Mouse (Mus musculus) layer of hippocampus, adult 9-10 months (tissue): ENCODE data around the gene Spem2.

Source experiments
- DNase-seq: peaks from one replicate; pipeline ENCODE4 v3.0.0; 2022; ENCODE audit warnings: low spot score

Gene Spem2

GRCm38 (mm10) chr11:69799394-69800137, 18.7 kb downstream of the Spem2 start:
- no peak for DNase-seq

- DNase-seq: no peak
These were observed 20.3 kb downstream of the Spem2 start for GRCm38 (mm10) chr11:69797924-69798323.

GRCm38 (mm10) chr11:69795983-69796435, 22.3 kb downstream of the Spem2 start:
- DNase-seq: no peak

- peak; percentile 81 for DNase-seq
These were observed 22.9 kb downstream of the Spem2 start, which contains the start of gene Chrnb1 for GRCm38 (mm10) chr11:69795168-69795982. Chrnb1 (minus strand) TSS chr11:69795943.

- DNase-seq: no peak
These were observed 24.8 kb downstream of the Spem2 start for GRCm38 (mm10) chr11:69793429-69793828.

- no peak for DNase-seq
These were observed 26.8 kb downstream of the Spem2 start for GRCm38 (mm10) chr11:69791420-69791819.

GRCm38 (mm10) chr11:69789431-69789830, 28.8 kb downstream of the Spem2 start:
- no peak for DNase-seq

GRCm38 (mm10) chr11:69787306-69787705, 31.0 kb downstream of the Spem2 start:
- DNase-seq: no peak

GRCm38 (mm10) chr11:69784793-69785272, 33.4 kb downstream of the Spem2 start:
- DNase-seq: no peak

GRCm38 (mm10) chr11:69781828-69782227, 36.4 kb downstream of the Spem2 start:
- DNase-seq: no peak

GRCm38 (mm10) chr11:69778985-69779384, 39.3 kb downstream of the Spem2 start:
- DNase-seq: no peak

- no peak for DNase-seq
These were observed 39.8 kb downstream of the Spem2 start for GRCm38 (mm10) chr11:69778258-69778982.

- DNase-seq: no peak
These were observed 40.6 kb downstream of the Spem2 start for GRCm38 (mm10) chr11:69777504-69778257.

- no peak for DNase-seq
These were observed 41.8 kb downstream of the Spem2 start for GRCm38 (mm10) chr11:69776488-69776887.

GRCm38 (mm10) chr11:69775716-69776115, 42.5 kb downstream of the Spem2 start:
- DNase-seq: no peak

GRCm38 (mm10) chr11:69774961-69775360, 43.3 kb downstream of the Spem2 start:
- DNase-seq: no peak

GRCm38 (mm10) chr11:69767625-69767909, 50.7 kb downstream of the Spem2 start:
- no peak for DNase-seq

- DNase-seq: no peak
These were observed 51.2 kb downstream of the Spem2 start for GRCm38 (mm10) chr11:69766872-69767624.
